In the genomic region with DNA sequence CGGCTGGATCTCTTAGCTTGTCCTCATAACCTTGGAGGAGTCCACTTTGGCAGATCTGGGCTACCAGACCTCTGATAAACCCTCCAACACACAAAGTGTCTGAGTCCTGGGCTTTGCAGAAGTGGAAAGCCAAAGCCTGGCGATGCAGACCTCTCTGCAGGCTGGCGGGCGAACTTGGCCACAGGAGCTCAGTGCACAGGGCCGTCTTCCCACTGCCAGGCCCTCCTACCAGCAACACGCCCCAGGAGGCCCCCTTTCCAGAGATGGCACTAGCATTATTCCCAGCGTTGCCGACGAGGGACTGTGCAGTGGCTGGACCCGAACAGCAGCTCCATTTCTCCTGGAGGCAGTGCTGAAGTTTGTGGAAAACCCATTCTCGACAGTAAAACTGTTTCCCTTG, we compare ENCODE assay signal across 7 mouse cellular contexts. TPM values are rescaled to one million over a fixed set of nuclear protein-coding genes. Genes with fewer than 3 reads are reported as not detected.
DNase-seq lines count a peak whose midpoint lies in the region; ATAC-seq and TF ChIP-seq lines count a peak whose summit lies in the region.

No protein-coding gene starts in this region.

- H3K27me3 ChIP-seq in lung, embryonic 14.5 days (ENCODE audit: insufficient read depth, low read length), result no peaks in the 10 kb centered on the region
- H3K27me3 ChIP-seq in heart, embryonic 13.5 days (replicated peaks), result no peaks in the 10 kb centered on the region
- H3K27me3 ChIP-seq in liver, embryonic 12.5 days (replicated peaks), result peaks cover 4% of the 10 kb centered on the region

- no peak for TF ChIP-seq POLR2A in cortical plate, adult 2 months (IDR thresholded peaks at IDR 0.05; ENCODE audit: extremely low read depth, insufficient read depth, low read length)

- H3K36me3 ChIP-seq in lung, embryonic 14.5 days (ENCODE audit: insufficient read depth), result peaks cover 31% of the 10 kb centered on the region
- H3K36me3 ChIP-seq in heart, embryonic 13.5 days, result peaks cover 41% of the 10 kb centered on the region
- peaks cover 7% of the 10 kb centered on the region; the same call in 1 of the 2 replicates for H3K36me3 ChIP-seq in liver, embryonic 12.5 days

- TF ChIP-seq CTCF in lung, embryonic 14.5 days (IDR thresholded peaks at IDR 0.05; ENCODE audit: low read depth), result no peak
- no peak for TF ChIP-seq CTCF in cortical plate, adult 2 months (IDR thresholded peaks at IDR 0.05; ENCODE audit: extremely low read depth, insufficient read depth, low read length)

- peak overlapping the region; percentile 88 for H3K4me3 ChIP-seq in lung, embryonic 14.5 days (ENCODE audit: low read depth, low read length)
- peak overlapping the region; percentile 61 for H3K4me3 ChIP-seq in cortical plate, adult 2 months (ENCODE audit: insufficient read depth, low read length)
- H3K4me3 ChIP-seq in heart, embryonic 13.5 days, result peak overlapping the region; percentile 83
- peak overlapping the region; percentile 80 for H3K4me3 ChIP-seq in liver, embryonic 12.5 days

- H3K4me1 ChIP-seq in lung, embryonic 14.5 days (ENCODE audit: insufficient read depth), result peaks cover 18% of the 10 kb centered on the region
- H3K4me1 ChIP-seq in cortical plate, adult 2 months (ENCODE audit: control insufficient read depth, insufficient read depth, low read length), result peaks cover 11% of the 10 kb centered on the region
- peaks cover 60% of the 10 kb centered on the region for H3K4me1 ChIP-seq in heart, embryonic 13.5 days
- H3K4me1 ChIP-seq in liver, embryonic 12.5 days, result peaks cover 27% of the 10 kb centered on the region

- peak overlapping the region; percentile 93 for H3K9ac ChIP-seq in lung, embryonic 14.5 days
- peak overlapping the region; percentile 94 for H3K9ac ChIP-seq in heart, embryonic 13.5 days
- H3K9ac ChIP-seq in liver, embryonic 12.5 days, result no peak overlapping the region

- peak; percentile 17 for DNase-seq in lung, embryonic 14.5 days
- no peak for DNase-seq in lung, postnatal 36 days
- DNase-seq in retina, postnatal 1 day, result peak; percentile 18
- DNase-seq in layer of hippocampus, adult 9-11 months, result no peak

- no peaks in the 10 kb centered on the region for H3K9me3 ChIP-seq in lung, embryonic 14.5 days (ENCODE audit: low read depth, low read length)
- no peaks in the 10 kb centered on the region for H3K9me3 ChIP-seq in heart, embryonic 13.5 days
- no peaks in the 10 kb centered on the region for H3K9me3 ChIP-seq in liver, embryonic 12.5 days (replicated peaks)

- ATAC-seq in lung, embryonic 14.5 days (ENCODE audit: insufficient read depth), result no peak
- no peak for ATAC-seq in heart, embryonic 13.5 days (ENCODE audit: extremely low read depth, insufficient number of reproducible peaks, low FRiP score, low TSS enrichment)
- ATAC-seq in liver, embryonic 12.5 days, result no peak

- WGBS in lung, embryonic 14.5 days, result 31% methylated on average over 11 of the region's 11 CpGs
- 32% methylated on average over 11 of the region's 11 CpGs for WGBS in heart, embryonic 13.5 days
- WGBS in liver, embryonic 12.5 days (ENCODE audit: insufficient replicate concordance), result 67% methylated on average over 11 of the region's 11 CpGs

- H3K27ac ChIP-seq in lung, embryonic 14.5 days (ENCODE audit: low read depth), result no peak overlapping the region
- no peak overlapping the region for H3K27ac ChIP-seq in cortical plate, adult 2 months (ENCODE audit: insufficient read depth, low read length)
- peak overlapping the region; percentile 74 for H3K27ac ChIP-seq in heart, embryonic 13.5 days (replicated peaks)
- H3K27ac ChIP-seq in liver, embryonic 12.5 days, result no peak overlapping the region

- H3K4me2 ChIP-seq in lung, embryonic 14.5 days, result peak overlapping the region; percentile 72
- peak overlapping the region; percentile 82 for H3K4me2 ChIP-seq in heart, embryonic 13.5 days
- peak overlapping the region; percentile 98 for H3K4me2 ChIP-seq in liver, embryonic 12.5 days

RNA-seq across cellular contexts. Expression of gene Ankrd50, which starts 1.9 kb away (rescaled TPM):
- 24.3 and 24.8 TPM in 2 replicates for polyA plus RNA-seq in lung, embryonic 14.5 days (2014; fragmentation: Nextera tagmentation; extraction: Ambion mirVana)
- polyA plus RNA-seq in cortical plate, adult 2 months (2012; rRNA removed), result 30.4 and 33.1 TPM in 2 replicates
- 13.3 and 14.0 TPM in 2 replicates for polyA plus RNA-seq in heart, embryonic 13.5 days (2015; fragmentation: Nextera tagmentation; extraction: Ambion mirVana)
- 6.5 and 7.5 TPM in 2 replicates for polyA plus RNA-seq in liver, embryonic 12.5 days (2016; fragmentation: Nextera tagmentation; extraction: Ambion mirVana)

Comparison
In these comparisons a context has a peak if more than half of its experiments do, and no peak if none do; other contexts are left out.
1. DNase-seq: peak in lung, embryonic 14.5 days (single experiment) and retina, postnatal 1 day (single experiment); none in lung, postnatal 36 days (single experiment) and layer of hippocampus, adult 9-11 months (single experiment).
2. Peak in every context shown above with its lines, with median percentiles within 50 percentile points of each other: H3K4me2 ChIP-seq and H3K4me3 ChIP-seq.